Mouse (Mus musculus) telencephalon, adult 2 months (tissue): ENCODE results near the gene Ppp1cb.
"Not testable (repeated sequence)": the region's sequence is repeated elsewhere in the genome, so short reads cannot be mapped to it uniquely, and the experiment has no call there.

Experiments
- DNase-seq: peaks from one replicate; pipeline ENCODE4 v3.0.0-alpha.2; 2011; ENCODE audit warnings: low read depth, low spot score

Gene Ppp1cb

GRCm38 (mm10) chr5:32458408-32459143 is at the start of gene Ppp1cb:
Gene Ppp1cb, plus strand, starts transcription at chr5:32458843.
- DNase-seq = peak; percentile 99

- no peak for DNase-seq
These were observed 48.9 kb upstream of the Ppp1cb start for GRCm38 (mm10) chr5:32409747-32410146.

GRCm38 (mm10) chr5:32410954-32411688 is 47.5 kb upstream of the Ppp1cb start:
- DNase-seq = no peak

- DNase-seq = no peak
These were observed 46.3 kb upstream of the Ppp1cb start for GRCm38 (mm10) chr5:32412186-32412950.

GRCm38 (mm10) chr5:32413083-32413482 is 45.6 kb upstream of the Ppp1cb start:
- DNase-seq = no peak

- no peak for DNase-seq
These were observed 45.1 kb upstream of the Ppp1cb start for GRCm38 (mm10) chr5:32413569-32413968.

- no peak for DNase-seq
These were observed 44.1 kb upstream of the Ppp1cb start for GRCm38 (mm10) chr5:32414461-32414985.

- DNase-seq = no peak
These were observed 43.1 kb upstream of the Ppp1cb start for GRCm38 (mm10) chr5:32415554-32415953.

GRCm38 (mm10) chr5:32416881-32417280 is 41.8 kb upstream of the Ppp1cb start:
- no peak for DNase-seq

GRCm38 (mm10) chr5:32422081-32422589 is 36.5 kb upstream of the Ppp1cb start:
- no peak for DNase-seq

GRCm38 (mm10) chr5:32423339-32424046 is 35.1 kb upstream of the Ppp1cb start:
- no peak for DNase-seq

GRCm38 (mm10) chr5:32424464-32424863 is 34.2 kb upstream of the Ppp1cb start:
- DNase-seq = no peak

GRCm38 (mm10) chr5:32425485-32426171 is 33.0 kb upstream of the Ppp1cb start:
- DNase-seq = no peak

- no peak for DNase-seq
These were observed 28.2 kb upstream of the Ppp1cb start for GRCm38 (mm10) chr5:32430399-32430798.

- DNase-seq = not testable (repeated sequence)
These were observed 24.3 kb upstream of the Ppp1cb start for GRCm38 (mm10) chr5:32434346-32434745.

GRCm38 (mm10) chr5:32435612-32436011 is 23.0 kb upstream of the Ppp1cb start:
- DNase-seq = no peak

GRCm38 (mm10) chr5:32437901-32438563 is 20.6 kb upstream of the Ppp1cb start:
- no peak for DNase-seq

- DNase-seq = no peak
These were observed 20.1 kb upstream of the Ppp1cb start for GRCm38 (mm10) chr5:32438564-32438922.

GRCm38 (mm10) chr5:32441336-32441735 is 17.3 kb upstream of the Ppp1cb start:
- DNase-seq = no peak

- DNase-seq = no peak
These were observed 16.6 kb upstream of the Ppp1cb start for GRCm38 (mm10) chr5:32441992-32442575.
